Mouse (Mus musculus): ENCODE data around the gene Aamp.

The Aamp gene

GRCm38 (mm10) chr1:74300347-74301110, 16.0 kb upstream of the Aamp start:
- DNase-seq (ENCODE audit: low spot score), result no peak

- no peak for DNase-seq (ENCODE audit: low spot score)
Measured at GRCm38 (mm10) chr1:74298996-74299395, 14.5 kb upstream of the Aamp start.

- DNase-seq (ENCODE audit: low spot score), result no peak
Measured at GRCm38 (mm10) chr1:74298157-74298750, 13.7 kb upstream of the Aamp start.

GRCm38 (mm10) chr1:74297269-74297668, 12.7 kb upstream of the Aamp start:
- no peak for DNase-seq (ENCODE audit: low spot score)

GRCm38 (mm10) chr1:74296477-74296876, 11.9 kb upstream of the Aamp start:
- no peak for DNase-seq (ENCODE audit: low spot score)

GRCm38 (mm10) chr1:74295456-74296171, 11.1 kb upstream of the Aamp start:
- peak; percentile 69 for DNase-seq (ENCODE audit: low spot score)

GRCm38 (mm10) chr1:74294733-74295455, 10.4 kb upstream of the Aamp start:
- DNase-seq (ENCODE audit: low spot score), result no peak

GRCm38 (mm10) chr1:74294090-74294643, 9.6 kb upstream of the Aamp start:
- DNase-seq (ENCODE audit: low spot score), result no peak

GRCm38 (mm10) chr1:74293306-74293960, 8.9 kb upstream of the Aamp start:
- DNase-seq (ENCODE audit: low spot score), result no peak

GRCm38 (mm10) chr1:74292331-74293020, 7.9 kb upstream of the Aamp start:
- DNase-seq (ENCODE audit: low spot score), result no peak

GRCm38 (mm10) chr1:74290141-74290540, 5.6 kb upstream of the Aamp start:
- no peak for DNase-seq (ENCODE audit: low spot score)

- DNase-seq (ENCODE audit: low spot score), result no peak
Measured at GRCm38 (mm10) chr1:74289740-74290139, 5.2 kb upstream of the Aamp start.

- DNase-seq (ENCODE audit: low spot score), result no peak
Measured at GRCm38 (mm10) chr1:74289248-74289647, 4.7 kb upstream of the Aamp start.

- no peak for DNase-seq (ENCODE audit: low spot score)
Measured at GRCm38 (mm10) chr1:74288327-74288726, 3.8 kb upstream of the Aamp start.

- peak; percentile 43 for DNase-seq (ENCODE audit: low spot score)
Measured at GRCm38 (mm10) chr1:74286869-74287607, 2.5 kb upstream of the Aamp start.

- DNase-seq (ENCODE audit: low spot score), result no peak
Measured at GRCm38 (mm10) chr1:74285212-74286010, 873 bp upstream of the Aamp start.

GRCm38 (mm10) chr1:74283686-74284463, 663 bp downstream of the Aamp start:
- peak; percentile 63 for DNase-seq (ENCODE audit: low spot score)

- no peak for DNase-seq (ENCODE audit: low spot score)
Measured at GRCm38 (mm10) chr1:74282896-74283625, 1.5 kb downstream of the Aamp start.
